Mouse (Mus musculus) right cerebral cortex, adult 18-20 months (tissue): ENCODE measurements around the gene Khdc4.

Experiments used
- DNase-seq: peaks from one replicate; pipeline ENCODE4 v3.0.0; 2022; ENCODE audit warnings: mixed read lengths

Gene Khdc4

GRCm38 (mm10) chr3:88684980-88685941 is at the start of gene Khdc4:
Gene Khdc4 (plus strand): TSS chr3:88685803.
- DNase-seq: peak; percentile 99

- DNase-seq: no peak
These were observed 49.0 kb upstream of the Khdc4 start for GRCm38 (mm10) chr3:88636555-88636986.

GRCm38 (mm10) chr3:88637134-88637533 is 48.5 kb upstream of the Khdc4 start:
- no peak for DNase-seq

- no peak for DNase-seq
These were observed 46.4 kb upstream of the Khdc4 start for GRCm38 (mm10) chr3:88639239-88639638.

GRCm38 (mm10) chr3:88640676-88641075 is 44.9 kb upstream of the Khdc4 start:
- DNase-seq: no peak

GRCm38 (mm10) chr3:88643078-88643477 is 42.5 kb upstream of the Khdc4 start:
- no peak for DNase-seq

GRCm38 (mm10) chr3:88645937-88646336 is 39.7 kb upstream of the Khdc4 start:
- no peak for DNase-seq

GRCm38 (mm10) chr3:88646426-88646995 is 39.1 kb upstream of the Khdc4 start:
- no peak for DNase-seq

- DNase-seq: no peak
These were observed 38.5 kb upstream of the Khdc4 start for GRCm38 (mm10) chr3:88647076-88647475.

- no peak for DNase-seq
These were observed 37.7 kb upstream of the Khdc4 start for GRCm38 (mm10) chr3:88647779-88648413.

GRCm38 (mm10) chr3:88648452-88649168 is 37.0 kb upstream of the Khdc4 start:
- DNase-seq: no peak

GRCm38 (mm10) chr3:88649186-88649585 is 36.4 kb upstream of the Khdc4 start:
- DNase-seq: no peak

GRCm38 (mm10) chr3:88649967-88650366 is 35.6 kb upstream of the Khdc4 start:
- DNase-seq: no peak

- no peak for DNase-seq
These were observed 34.7 kb upstream of the Khdc4 start for GRCm38 (mm10) chr3:88650713-88651504.

- DNase-seq: no peak
These were observed 33.7 kb upstream of the Khdc4 start for GRCm38 (mm10) chr3:88651669-88652618.

GRCm38 (mm10) chr3:88652846-88653515 is 32.6 kb upstream of the Khdc4 start, which contains the start of gene Rxfp4:
Gene Rxfp4 (minus strand): TSS chr3:88653142.
- no peak for DNase-seq

GRCm38 (mm10) chr3:88653516-88654370 is 31.9 kb upstream of the Khdc4 start:
- no peak for DNase-seq

GRCm38 (mm10) chr3:88654621-88655020 is 31.0 kb upstream of the Khdc4 start:
- no peak for DNase-seq

- no peak for DNase-seq
These were observed 30.0 kb upstream of the Khdc4 start for GRCm38 (mm10) chr3:88655619-88656018.
